Mouse (Mus musculus): Measurements from ENCODE around the gene Bad. TPM values are rescaled to one million over a fixed set of nuclear protein-coding genes. Genes with fewer than 3 reads are reported as not detected.

Bad gene
- polyA plus RNA-seq, 1 experiment = 36.2 TPM

GRCm38 (mm10) chr19:6954046-6954445 is 12.4 kb downstream of the Bad start:
- Histone ChIP-seq H3K4me3 (ENCODE audit: insufficient read depth, low read length) (no peak overlapping the region), H3K27ac (ENCODE audit: insufficient read depth, low read depth, low read length) (no peak overlapping the region), H3K4me1 (ENCODE audit: control insufficient read depth, insufficient read depth, low read length) (peaks cover 14% of the 10 kb centered on the region)
- TF ChIP-seq CTCF (IDR thresholded peaks at IDR 0.05; ENCODE audit: low read depth, low read length) (no peak), POLR2A (IDR thresholded peaks at IDR 0.05; ENCODE audit: borderline replicate concordance, low read depth, low read length) (no peak)

- Histone ChIP-seq H3K4me1 (ENCODE audit: control insufficient read depth, insufficient read depth, low read length) (peaks cover 7% of the 10 kb centered on the region), H3K4me3 (ENCODE audit: insufficient read depth, low read length) (no peak overlapping the region)
These were observed 13.8 kb downstream of the Bad start for GRCm38 (mm10) chr19:6955424-6955823.

DNA sequence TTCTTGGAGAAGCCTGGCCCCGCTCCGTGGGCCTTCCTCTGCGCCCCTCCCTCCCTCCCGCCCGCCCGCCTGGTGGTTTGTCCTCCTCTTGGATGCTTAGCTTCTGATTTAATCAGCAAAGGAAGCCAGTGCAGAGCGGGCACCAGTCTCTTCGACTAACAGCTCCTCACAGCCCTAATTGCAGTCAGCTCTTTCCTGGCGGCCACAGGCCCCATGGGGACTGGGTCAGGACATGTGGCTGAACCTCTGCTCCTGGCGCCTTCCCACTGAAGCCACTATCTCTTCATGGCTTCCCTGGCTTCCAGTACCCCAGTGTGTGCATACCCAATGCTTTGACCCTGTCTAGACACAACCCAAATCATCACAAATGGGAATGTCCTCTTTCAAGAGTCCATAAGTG is 14.8 kb downstream of the Bad start:
- TF ChIP-seq CTCF (IDR thresholded peaks at IDR 0.05; ENCODE audit: low read depth, low read length) = no peak
- TF ChIP-seq POLR2A (IDR thresholded peaks at IDR 0.05; ENCODE audit: borderline replicate concordance, low read depth, low read length) = no peak
- no peak overlapping the region for H3K4me3 ChIP-seq (ENCODE audit: insufficient read depth, low read length)
- H3K27ac ChIP-seq (ENCODE audit: insufficient read depth, low read depth, low read length) = no peak overlapping the region
- peaks cover 7% of the 10 kb centered on the region for H3K4me1 ChIP-seq (ENCODE audit: control insufficient read depth, insufficient read depth, low read length)

More at GRCm38 (mm10) chr19:6955424-6955823, 13.8 kb downstream of the Bad start:
- TF ChIP-seq CTCF (IDR thresholded peaks at IDR 0.05; ENCODE audit: low read depth, low read length) (no peak), POLR2A (IDR thresholded peaks at IDR 0.05; ENCODE audit: borderline replicate concordance, low read depth, low read length) (no peak)
- H3K27ac ChIP-seq (ENCODE audit: insufficient read depth, low read depth, low read length) = no peak overlapping the region

- TF ChIP-seq POLR2A (IDR thresholded peaks at IDR 0.05; ENCODE audit: borderline replicate concordance, low read depth, low read length) = no peak
- no peak for TF ChIP-seq CTCF (IDR thresholded peaks at IDR 0.05; ENCODE audit: low read depth, low read length)
- peaks cover 18% of the 10 kb centered on the region for H3K4me1 ChIP-seq (ENCODE audit: control insufficient read depth, insufficient read depth, low read length)
These were observed 27.0 kb downstream of the Bad start for GRCm38 (mm10) chr19:6968491-6969271.

GRCm38 (mm10) chr19:6969291-6969664 is 27.6 kb downstream of the Bad start:
- TF ChIP-seq CTCF (IDR thresholded peaks at IDR 0.05; ENCODE audit: low read depth, low read length) (no peak), POLR2A (IDR thresholded peaks at IDR 0.05; ENCODE audit: borderline replicate concordance, low read depth, low read length) (no peak)
- Histone ChIP-seq H3K27ac (ENCODE audit: insufficient read depth, low read depth, low read length) (no peak overlapping the region), H3K4me3 (ENCODE audit: insufficient read depth, low read length) (peak overlapping the region; percentile 76), H3K4me1 (ENCODE audit: control insufficient read depth, insufficient read depth, low read length) (peaks cover 22% of the 10 kb centered on the region)

More at GRCm38 (mm10) chr19:6968491-6969271, 27.0 kb downstream of the Bad start:
- peak overlapping the region; percentile 76 for H3K4me3 ChIP-seq (ENCODE audit: insufficient read depth, low read length)
- peak overlapping the region; percentile 22; the same call in 1 of the 2 replicates for H3K27ac ChIP-seq (ENCODE audit: insufficient read depth, low read depth, low read length)

DNA sequence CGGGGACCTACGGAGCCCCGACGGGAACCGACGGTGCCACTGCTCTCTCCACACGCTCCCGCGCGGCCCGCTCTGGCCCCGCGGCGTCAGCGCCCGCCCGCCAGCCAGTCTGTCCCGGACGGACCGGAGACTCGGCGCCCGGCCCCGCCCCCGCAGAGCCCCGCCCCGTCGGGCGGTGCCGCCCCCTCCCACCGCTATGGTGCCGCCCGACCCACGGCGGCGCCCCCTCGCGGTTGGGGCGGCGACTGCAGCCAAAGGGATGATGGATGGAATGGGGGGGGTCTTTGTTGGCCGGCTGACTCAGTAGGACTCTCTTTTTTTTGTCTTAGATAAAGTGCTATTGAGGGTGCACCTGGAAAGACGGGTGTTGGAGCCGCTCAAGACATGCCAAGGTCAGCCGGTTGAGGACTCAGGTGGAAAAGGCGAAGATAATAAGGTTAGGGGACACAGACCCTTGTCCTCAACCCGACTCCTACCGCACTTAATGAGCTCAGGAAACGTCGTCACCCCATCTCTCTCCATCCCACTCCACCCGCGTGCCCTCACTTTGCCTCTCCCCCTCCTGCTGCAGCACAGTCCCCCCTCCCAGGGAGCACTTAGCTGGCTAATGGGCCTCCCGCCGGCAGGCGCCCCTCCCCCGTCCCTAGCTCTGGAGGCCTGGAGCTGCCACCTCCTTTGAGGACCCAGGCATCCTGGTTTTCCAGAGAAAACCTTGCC is 28.2 kb downstream of the Bad start:
- TF ChIP-seq POLR2A (IDR thresholded peaks at IDR 0.05; ENCODE audit: borderline replicate concordance, low read depth, low read length) (no peak), CTCF (IDR thresholded peaks at IDR 0.05; ENCODE audit: low read depth, low read length) (peak; percentile 63)
- no peak overlapping the region for H3K27ac ChIP-seq (ENCODE audit: insufficient read depth, low read depth, low read length)

DNA sequence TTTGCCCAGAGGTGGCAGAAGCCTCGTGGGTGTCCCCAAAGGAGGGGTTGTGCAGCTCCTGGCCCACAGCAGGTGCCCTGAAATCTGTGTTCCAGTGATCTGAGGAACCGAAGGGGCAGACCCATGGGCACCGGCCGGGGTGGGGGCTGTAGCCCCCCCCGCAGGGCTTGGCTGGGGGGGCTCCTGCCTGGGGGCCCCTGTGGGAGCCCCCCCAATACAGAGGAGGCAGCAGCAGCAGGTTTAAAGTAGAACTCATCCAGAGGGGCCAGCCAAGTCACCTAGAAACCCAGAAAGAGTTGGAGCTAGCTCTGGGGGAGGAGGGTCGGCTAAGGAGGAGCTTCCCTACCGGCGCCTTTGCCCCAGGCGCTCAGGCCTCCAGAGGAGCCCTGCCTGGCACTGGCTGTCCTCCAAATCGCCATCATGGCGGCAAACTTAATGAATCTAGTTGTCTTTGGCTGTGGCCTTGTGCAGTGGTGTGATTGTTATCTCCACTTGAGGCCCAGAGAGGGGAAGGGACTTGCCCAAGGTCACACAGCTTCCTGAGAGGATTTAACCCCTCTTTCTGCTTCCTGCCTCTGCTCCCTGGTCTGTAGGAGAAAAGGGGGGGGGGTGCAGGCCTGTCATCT is 28.9 kb downstream of the Bad start:
- H3K4me3 ChIP-seq (ENCODE audit: insufficient read depth, low read length) = no peak overlapping the region
- H3K4me1 ChIP-seq (ENCODE audit: control insufficient read depth, insufficient read depth, low read length) = peaks cover 22% of the 10 kb centered on the region
- H3K27ac ChIP-seq (ENCODE audit: insufficient read depth, low read depth, low read length) = no peak overlapping the region
- TF ChIP-seq POLR2A (IDR thresholded peaks at IDR 0.05; ENCODE audit: borderline replicate concordance, low read depth, low read length) (no peak), CTCF (IDR thresholded peaks at IDR 0.05; ENCODE audit: low read depth, low read length) (no peak)

More for the DNA sequence above, 28.2 kb downstream of the Bad start:
- peak overlapping the region; percentile 76 for H3K4me3 ChIP-seq (ENCODE audit: insufficient read depth, low read length)
- peaks cover 22% of the 10 kb centered on the region for H3K4me1 ChIP-seq (ENCODE audit: control insufficient read depth, insufficient read depth, low read length)

GRCm38 (mm10) chr19:6971644-6972043 is 30.0 kb downstream of the Bad start:
- TF ChIP-seq CTCF (IDR thresholded peaks at IDR 0.05; ENCODE audit: low read depth, low read length) (no peak), POLR2A (IDR thresholded peaks at IDR 0.05; ENCODE audit: borderline replicate concordance, low read depth, low read length) (no peak)
- Histone ChIP-seq H3K4me1 (ENCODE audit: control insufficient read depth, insufficient read depth, low read length) (peaks cover 22% of the 10 kb centered on the region), H3K4me3 (ENCODE audit: insufficient read depth, low read length) (no peak overlapping the region), H3K27ac (ENCODE audit: insufficient read depth, low read depth, low read length) (no peak overlapping the region)

GRCm38 (mm10) chr19:6972247-6972917 is 30.7 kb downstream of the Bad start:
- H3K27ac ChIP-seq (ENCODE audit: insufficient read depth, low read depth, low read length) = no peak overlapping the region
- TF ChIP-seq POLR2A (IDR thresholded peaks at IDR 0.05; ENCODE audit: borderline replicate concordance, low read depth, low read length) (no peak), CTCF (IDR thresholded peaks at IDR 0.05; ENCODE audit: low read depth, low read length) (no peak)
- peaks cover 24% of the 10 kb centered on the region for H3K4me1 ChIP-seq (ENCODE audit: control insufficient read depth, insufficient read depth, low read length)
- no peak overlapping the region for H3K4me3 ChIP-seq (ENCODE audit: insufficient read depth, low read length)

Data from bone marrow macrophage, adult 2 months (primary cell).